Mouse (Mus musculus): Measurements from ENCODE around the gene Tex264. TPM values are rescaled to one million over a fixed set of nuclear protein-coding genes. Genes with fewer than 3 reads are reported as not detected.
A peak's percentile ranks its signal among the peaks of the same experiment; 100 is the strongest.

Tex264 gene
- polyA plus RNA-seq, 1 experiment from 2014 or later: 104 TPM

DNA sequence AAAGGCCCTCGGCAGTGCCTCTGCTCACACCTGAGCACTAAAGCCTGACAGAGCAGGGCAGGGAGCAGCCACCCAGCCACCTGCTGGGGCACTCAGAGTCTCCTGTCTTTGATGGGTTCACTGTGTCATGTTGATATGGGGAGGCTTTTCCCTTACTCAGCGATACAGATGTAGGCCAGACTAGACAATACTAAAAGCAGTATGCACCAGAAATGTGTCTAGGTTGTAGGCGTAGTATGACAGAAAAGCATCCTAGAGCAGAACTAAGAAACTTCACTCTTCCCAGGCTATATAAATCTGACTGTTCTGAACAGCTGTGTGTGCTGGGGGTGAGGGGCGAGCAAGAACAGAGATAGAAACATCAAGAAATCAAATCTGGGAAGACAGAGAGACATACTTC is 31.0 kb upstream of the Tex264 start:
- no peak for ATAC-seq (replicated peaks; ENCODE audit: low FRiP score, low read depth)
- Histone ChIP-seq H3K36me3 (ENCODE audit: insufficient read depth, low read length) (peaks cover 41% of the 10 kb centered on the region), H3K9me3 (replicated peaks; ENCODE audit: low read length) (no peaks in the 10 kb centered on the region), H3K27me3 (ENCODE audit: insufficient read depth, low read length) (no peaks in the 10 kb centered on the region), H3K4me3 (replicated peaks; ENCODE audit: low read depth, low read length) (no peak overlapping the region), H3K27ac (no peak overlapping the region), H3K4me2 (ENCODE audit: low read length) (no peak overlapping the region), H3K4me1 (replicated peaks; ENCODE audit: insufficient read depth, low read length) (no peaks in the 10 kb centered on the region), H3K9ac (ENCODE audit: low read depth, low read length) (no peak overlapping the region)
- TF ChIP-seq CTCF (IDR thresholded peaks at IDR 0.05; ENCODE audit: low read depth): no peak
- no peak for DNase-seq (ENCODE audit: low spot score)
- WGBS: 97% methylated on average over 4 of the region's 4 CpGs

DNA sequence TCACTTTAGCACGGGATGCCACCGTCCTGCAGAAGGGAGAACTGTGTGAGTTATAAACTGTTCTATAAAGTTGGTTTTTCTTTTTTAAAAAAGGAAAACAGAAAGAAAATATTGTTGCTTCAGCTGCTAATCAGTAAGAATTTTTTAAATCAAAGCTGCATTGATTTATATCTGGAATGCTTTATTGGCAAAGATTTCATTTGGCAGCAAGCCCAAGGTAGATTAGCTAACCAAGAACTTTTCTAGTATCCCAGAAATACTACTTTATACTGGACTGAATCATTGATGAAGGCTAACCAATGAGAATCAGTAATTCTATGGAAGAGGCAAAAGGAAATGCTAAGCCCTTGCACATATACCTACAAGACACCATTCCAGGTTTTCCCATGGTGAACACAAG is 30.5 kb upstream of the Tex264 start:
- no peaks in the 10 kb centered on the region for H3K9me3 ChIP-seq (replicated peaks; ENCODE audit: low read length)
- H3K4me2 ChIP-seq (ENCODE audit: low read length): no peak overlapping the region
- DNase-seq (ENCODE audit: low spot score): no peak
- H3K36me3 ChIP-seq (ENCODE audit: insufficient read depth, low read length): peaks cover 43% of the 10 kb centered on the region
- no peak for TF ChIP-seq CTCF (IDR thresholded peaks at IDR 0.05; ENCODE audit: low read depth)
- no peak overlapping the region for H3K27ac ChIP-seq
- ATAC-seq (replicated peaks; ENCODE audit: low FRiP score, low read depth): no peak
- no peak overlapping the region for H3K9ac ChIP-seq (ENCODE audit: low read depth, low read length)
- H3K27me3 ChIP-seq (ENCODE audit: insufficient read depth, low read length): no peaks in the 10 kb centered on the region
- WGBS: 60% methylated on average over 2 of the region's 2 CpGs
- no peaks in the 10 kb centered on the region for H3K4me1 ChIP-seq (replicated peaks; ENCODE audit: insufficient read depth, low read length)
- no peak overlapping the region for H3K4me3 ChIP-seq (replicated peaks; ENCODE audit: low read depth, low read length)

DNA sequence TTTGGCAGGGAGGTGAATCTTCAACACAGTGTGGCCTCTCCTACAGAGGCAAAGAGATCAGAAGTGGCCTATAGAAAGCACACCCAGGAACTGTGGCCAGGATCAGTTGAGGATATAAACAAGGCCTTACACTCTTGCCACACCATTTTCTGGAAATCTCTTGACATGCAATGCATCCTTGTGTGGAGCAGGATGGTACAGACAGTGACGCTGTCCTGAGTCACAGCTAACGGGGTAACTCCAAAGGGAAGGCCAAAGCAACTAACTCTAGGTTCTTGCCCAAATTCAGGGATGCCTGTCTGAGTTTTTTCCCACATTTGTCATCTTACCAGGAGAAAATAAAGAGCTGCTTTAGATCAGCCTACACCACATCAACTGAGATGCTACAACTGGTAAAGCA is 26.7 kb upstream of the Tex264 start:
- Histone ChIP-seq H3K9me3 (replicated peaks; ENCODE audit: low read length) (no peaks in the 10 kb centered on the region), H3K36me3 (ENCODE audit: insufficient read depth, low read length) (peaks cover 54% of the 10 kb centered on the region), H3K9ac (ENCODE audit: low read depth, low read length) (no peak overlapping the region), H3K4me1 (replicated peaks; ENCODE audit: insufficient read depth, low read length) (no peaks in the 10 kb centered on the region), H3K27ac (no peak overlapping the region), H3K4me2 (ENCODE audit: low read length) (no peak overlapping the region), H3K27me3 (ENCODE audit: insufficient read depth, low read length) (no peaks in the 10 kb centered on the region), H3K4me3 (replicated peaks; ENCODE audit: low read depth, low read length) (no peak overlapping the region)
- DNase-seq (ENCODE audit: low spot score) (no peak), ATAC-seq (replicated peaks; ENCODE audit: low FRiP score, low read depth) (no peak)
- WGBS: 98% methylated on average over 2 of the region's 2 CpGs
- TF ChIP-seq CTCF (IDR thresholded peaks at IDR 0.05; ENCODE audit: low read depth): no peak

DNA sequence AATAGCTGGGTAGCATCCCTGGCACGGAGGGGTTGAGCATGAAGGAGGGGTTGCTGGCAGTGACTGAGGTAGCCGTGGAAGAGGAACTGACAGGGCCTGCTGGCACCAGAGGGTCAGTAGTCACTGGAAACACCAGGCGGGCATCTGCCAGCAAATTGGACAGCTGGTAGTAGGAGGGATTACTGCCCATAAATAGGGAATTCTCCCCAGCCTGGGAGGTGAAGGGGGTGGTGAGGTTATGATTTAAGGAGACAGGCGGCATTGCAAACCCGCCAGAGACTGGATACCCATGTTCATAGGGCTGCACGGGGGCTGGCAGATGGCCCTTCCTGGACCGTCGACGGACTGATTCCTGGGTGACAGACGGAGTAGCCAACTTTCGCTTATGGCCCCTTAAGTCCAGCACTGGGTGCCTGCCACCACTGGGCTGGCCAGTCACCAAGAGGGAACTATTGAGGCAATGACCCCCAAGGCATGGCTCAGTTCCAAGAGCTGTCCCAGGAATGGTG is 7.3 kb upstream of the Tex264 start:
- no peak overlapping the region for H3K27ac ChIP-seq
- WGBS: 92% methylated on average over 11 of the region's 11 CpGs
- no peak overlapping the region for H3K4me2 ChIP-seq (ENCODE audit: low read length)
- H3K27me3 ChIP-seq (ENCODE audit: insufficient read depth, low read length): no peaks in the 10 kb centered on the region
- H3K4me3 ChIP-seq (replicated peaks; ENCODE audit: low read depth, low read length): no peak overlapping the region
- ATAC-seq (replicated peaks; ENCODE audit: low FRiP score, low read depth) (no peak), DNase-seq (ENCODE audit: low spot score) (no peak)
- H3K9ac ChIP-seq (ENCODE audit: low read depth, low read length): no peak overlapping the region
- no peaks in the 10 kb centered on the region for H3K4me1 ChIP-seq (replicated peaks; ENCODE audit: insufficient read depth, low read length)
- peaks cover 25% of the 10 kb centered on the region for H3K36me3 ChIP-seq (ENCODE audit: insufficient read depth, low read length)
- no peaks in the 10 kb centered on the region for H3K9me3 ChIP-seq (replicated peaks; ENCODE audit: low read length)
- no peak for TF ChIP-seq CTCF (IDR thresholded peaks at IDR 0.05; ENCODE audit: low read depth)

DNA sequence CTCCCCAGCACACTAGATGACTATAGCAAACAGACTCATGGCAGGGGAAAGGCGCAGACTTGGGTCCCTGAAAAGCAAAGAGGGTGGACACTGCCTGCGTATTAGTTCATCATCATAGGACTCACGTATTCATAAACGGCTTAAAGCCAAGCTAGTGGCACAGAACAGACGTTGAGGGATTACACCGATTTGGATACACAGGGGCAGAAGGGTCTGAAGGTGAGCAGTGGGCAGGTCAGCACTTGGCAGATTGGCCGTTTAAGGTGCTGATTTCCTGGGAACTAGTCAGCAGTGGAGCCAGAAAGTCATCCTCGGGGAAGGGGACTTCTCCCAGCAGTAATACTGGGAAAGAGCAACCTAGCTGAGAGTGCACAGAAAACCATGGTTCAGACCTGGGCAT is 3.1 kb upstream of the Tex264 start:
- peaks cover 14% of the 10 kb centered on the region for H3K36me3 ChIP-seq (ENCODE audit: insufficient read depth, low read length)
- H3K27ac ChIP-seq: no peak overlapping the region
- no peak for DNase-seq (ENCODE audit: low spot score)
- H3K4me1 ChIP-seq (replicated peaks; ENCODE audit: insufficient read depth, low read length): peaks cover 4% of the 10 kb centered on the region
- H3K9ac ChIP-seq (ENCODE audit: low read depth, low read length): no peak overlapping the region
- H3K4me2 ChIP-seq (ENCODE audit: low read length): no peak overlapping the region
- H3K9me3 ChIP-seq (replicated peaks; ENCODE audit: low read length): no peaks in the 10 kb centered on the region
- no peak for TF ChIP-seq CTCF (IDR thresholded peaks at IDR 0.05; ENCODE audit: low read depth)
- no peak overlapping the region for H3K4me3 ChIP-seq (replicated peaks; ENCODE audit: low read depth, low read length)
- H3K27me3 ChIP-seq (ENCODE audit: insufficient read depth, low read length): no peaks in the 10 kb centered on the region
- 83% methylated on average over 8 of the region's 8 CpGs for WGBS
- no peak for ATAC-seq (replicated peaks; ENCODE audit: low FRiP score, low read depth)

DNA sequence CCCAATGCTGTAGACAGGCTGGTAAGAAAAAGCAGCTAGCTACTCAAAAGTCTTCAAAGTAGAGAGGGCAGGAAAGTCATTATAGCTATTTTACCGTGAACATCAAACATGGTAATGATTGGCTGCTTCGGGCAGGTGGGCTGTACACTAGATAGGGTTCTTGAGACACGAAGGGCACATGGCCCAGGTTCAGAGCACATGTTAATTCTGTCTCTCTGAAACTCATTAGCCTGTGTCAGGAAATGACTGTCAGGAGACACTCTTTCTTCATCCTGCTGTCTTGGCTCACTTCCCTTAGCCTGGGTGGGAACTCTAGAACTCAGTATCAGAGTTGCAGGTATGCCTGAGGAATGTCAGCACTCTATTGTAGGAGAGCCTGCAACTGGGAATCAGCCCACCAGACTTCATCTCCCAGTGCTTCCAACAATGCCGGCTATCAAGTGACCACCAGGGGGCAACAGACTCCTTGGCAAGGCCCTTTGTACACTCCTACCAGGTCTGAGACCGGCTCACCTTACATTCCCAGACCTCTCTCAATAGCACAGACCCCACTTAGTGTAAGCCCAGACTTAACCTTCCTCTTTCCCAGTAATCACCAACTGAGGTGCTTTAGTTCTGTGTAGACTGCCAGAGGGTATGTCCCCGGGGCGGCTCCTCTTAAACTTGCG is 1.4 kb upstream of the Tex264 start:
- Histone ChIP-seq H3K4me1 (replicated peaks; ENCODE audit: insufficient read depth, low read length) (peaks cover 4% of the 10 kb centered on the region), H3K27me3 (ENCODE audit: insufficient read depth, low read length) (no peaks in the 10 kb centered on the region), H3K27ac (no peak overlapping the region), H3K4me3 (replicated peaks; ENCODE audit: low read depth, low read length) (no peak overlapping the region), H3K9me3 (replicated peaks; ENCODE audit: low read length) (no peaks in the 10 kb centered on the region), H3K9ac (ENCODE audit: low read depth, low read length) (0 out of 2 replicates have a peak overlapping the region, but pooled peaks have one; percentile 3), H3K36me3 (ENCODE audit: insufficient read depth, low read length) (no peaks in the 10 kb centered on the region; the same call in 1 of the 2 replicates), H3K4me2 (ENCODE audit: low read length) (peak overlapping the region; percentile 43)
- peak; percentile 96 for TF ChIP-seq CTCF (IDR thresholded peaks at IDR 0.05; ENCODE audit: low read depth)
- DNase-seq (ENCODE audit: low spot score) (peak; percentile 94), ATAC-seq (replicated peaks; ENCODE audit: low FRiP score, low read depth) (peak; percentile 67)
- WGBS: 31% methylated on average over 8 of the region's 8 CpGs

Measured in kidney, postnatal 0 days (tissue).